Mouse (Mus musculus) splenic B cell, adult 2 months (primary cell): ENCODE measurements around the gene Eml4.

Source experiments
- DNase-seq: peaks from one replicate; pipeline ENCODE4 v3.0.0-alpha.2; 2011; ENCODE audit warnings: low read depth, low spot score
- H3K27me3 ChIP-seq: 2 replicates; pipeline ENCODE4 v1.6.1; 2012; ENCODE audit warnings: mild to moderate bottlenecking, low read length, moderate library complexity, mixed read lengths; ENCODE audit not compliant: control insufficient read depth, poor library complexity, insufficient read depth, severe bottlenecking
- H3K36me3 ChIP-seq: 2 replicates; pipeline ENCODE4 v1.6.1; 2012; ENCODE audit warnings: mild to moderate bottlenecking, low read length, moderate library complexity, mixed read lengths; ENCODE audit not compliant: control insufficient read depth, poor library complexity, insufficient read depth, severe bottlenecking

Eml4 gene

GRCm38 (mm10) chr17:83360796-83361566, 10.2 kb downstream of the Eml4 start:
- Histone ChIP-seq H3K36me3 (no peaks in the 10 kb centered on the region), H3K27me3 (no peaks in the 10 kb centered on the region)
- DNase-seq, result no peak

DNA sequence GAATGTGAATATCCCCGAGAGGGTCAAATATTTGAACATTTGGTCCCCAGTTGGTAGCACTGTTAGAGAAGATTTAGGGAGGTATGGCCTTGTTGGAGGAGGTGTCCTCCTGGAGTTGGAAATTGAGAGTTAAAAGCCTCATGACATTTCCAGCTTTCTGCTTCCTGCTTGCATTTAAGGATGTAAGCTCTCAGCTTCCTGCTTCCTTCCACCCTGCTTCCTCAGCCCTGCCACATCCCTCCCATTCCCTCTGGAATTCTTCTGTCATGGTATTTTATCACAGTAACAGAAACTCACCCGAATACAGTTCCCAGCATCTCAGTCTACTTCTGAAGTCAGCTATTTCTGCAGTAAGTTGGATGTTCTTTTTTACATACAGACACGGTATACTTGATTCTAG, 12.3 kb downstream of the Eml4 start:
- DNase-seq, result no peak
- no peaks in the 10 kb centered on the region for H3K27me3 ChIP-seq
- H3K36me3 ChIP-seq, result no peaks in the 10 kb centered on the region

GRCm38 (mm10) chr17:83364296-83364695, 13.6 kb downstream of the Eml4 start:
- no peaks in the 10 kb centered on the region for H3K36me3 ChIP-seq
- no peaks in the 10 kb centered on the region for H3K27me3 ChIP-seq
- DNase-seq, result no peak

DNA sequence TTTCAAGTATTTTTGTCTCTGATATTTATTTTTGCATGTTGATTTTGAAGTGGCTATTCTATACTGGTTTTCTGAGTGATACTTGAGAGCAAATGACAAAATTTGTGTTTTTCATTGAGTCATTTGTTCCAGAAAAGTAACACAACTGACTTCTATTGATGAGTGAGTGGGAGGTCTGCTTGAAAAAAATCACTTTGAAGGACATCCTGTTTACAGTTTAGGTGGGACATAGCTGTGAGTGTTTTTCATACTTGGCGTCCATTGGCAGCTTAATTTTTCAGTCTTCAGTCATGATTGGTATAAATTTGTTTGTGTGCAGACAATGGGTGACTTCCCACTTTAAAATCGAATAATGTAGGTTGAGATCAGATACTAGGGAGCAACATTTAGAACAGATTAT, 14.4 kb downstream of the Eml4 start:
- DNase-seq, result no peak
- Histone ChIP-seq H3K36me3 (no peaks in the 10 kb centered on the region), H3K27me3 (no peaks in the 10 kb centered on the region)

DNA sequence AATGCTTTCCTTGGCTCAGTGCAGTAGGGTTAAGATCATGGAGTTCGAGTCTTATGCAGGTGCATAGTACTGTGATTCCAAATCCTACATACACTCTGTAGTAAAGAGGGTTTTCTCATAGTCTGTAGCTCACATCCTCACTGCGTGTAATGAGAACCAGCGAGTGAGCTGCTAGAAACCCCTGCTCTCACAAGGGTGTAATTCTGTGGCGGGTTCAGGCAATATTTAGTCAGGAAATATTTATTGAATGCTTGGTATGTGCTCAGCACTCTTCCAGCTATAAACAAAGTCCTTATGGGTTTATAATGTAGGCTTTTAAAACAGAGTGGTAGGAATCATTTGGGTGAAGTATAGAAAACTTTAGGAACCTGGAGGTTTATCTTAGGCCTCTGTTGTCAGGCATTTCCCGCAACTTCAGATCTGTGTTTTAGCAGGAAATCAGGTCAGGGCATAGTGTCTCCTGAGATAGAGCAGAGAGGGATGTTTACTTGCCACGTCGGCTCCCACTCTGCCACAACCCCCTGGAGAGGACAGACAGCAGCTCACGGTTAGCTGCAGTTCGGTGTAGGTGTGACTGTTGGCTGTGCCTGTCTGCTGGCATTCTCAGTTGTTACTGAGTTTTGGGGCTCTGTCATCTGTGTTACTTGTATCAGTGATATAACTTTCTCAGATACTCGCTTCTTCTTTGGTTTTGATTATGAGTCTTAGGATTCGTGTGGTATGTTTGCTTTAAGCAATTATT, 15.1 kb downstream of the Eml4 start:
- Histone ChIP-seq H3K27me3 (no peaks in the 10 kb centered on the region), H3K36me3 (no peaks in the 10 kb centered on the region)
- no peak for DNase-seq

DNA sequence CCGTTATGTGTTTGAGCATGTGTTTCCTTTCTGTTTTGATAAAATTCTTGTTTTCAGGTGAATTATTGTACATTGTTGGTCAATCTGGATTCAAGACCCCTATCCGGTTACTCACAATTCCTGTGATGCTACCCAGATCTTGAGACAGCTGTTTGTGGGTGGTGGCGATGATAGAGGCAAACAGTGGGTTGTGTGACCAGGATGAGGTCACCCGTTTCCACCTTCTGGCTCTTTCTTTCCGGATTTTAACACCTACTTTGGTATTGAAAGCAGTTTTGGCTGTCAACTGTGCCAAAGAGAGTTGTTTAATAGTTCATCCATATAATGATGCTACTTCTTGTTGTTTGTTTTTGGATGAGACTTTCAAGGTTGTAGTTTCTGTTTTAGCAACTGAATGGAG, 16.7 kb downstream of the Eml4 start:
- DNase-seq, result no peak
- no peaks in the 10 kb centered on the region for H3K27me3 ChIP-seq

DNA sequence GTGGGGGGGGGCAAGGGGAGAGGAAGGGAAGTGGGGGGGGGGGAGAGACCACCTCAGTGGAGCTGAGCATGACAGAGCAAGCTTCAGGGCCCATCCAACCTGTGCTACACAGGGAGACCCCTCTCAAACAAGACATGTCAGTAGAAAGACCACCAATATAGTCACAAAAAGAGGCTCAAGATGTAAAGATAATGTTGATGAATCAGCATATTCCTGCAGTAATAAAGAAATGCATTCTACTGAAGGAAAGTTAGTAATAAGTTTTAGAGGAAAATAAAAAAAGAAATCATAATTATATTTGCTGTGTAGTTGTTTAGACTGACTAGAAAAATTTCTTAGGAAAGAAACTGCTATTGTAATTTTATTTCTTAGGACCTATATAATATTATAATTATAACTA, 23.4 kb downstream of the Eml4 start:
- DNase-seq, result no peak

More for the DNA sequence above, 16.7 kb downstream of the Eml4 start:
- no peaks in the 10 kb centered on the region for H3K36me3 ChIP-seq

DNA sequence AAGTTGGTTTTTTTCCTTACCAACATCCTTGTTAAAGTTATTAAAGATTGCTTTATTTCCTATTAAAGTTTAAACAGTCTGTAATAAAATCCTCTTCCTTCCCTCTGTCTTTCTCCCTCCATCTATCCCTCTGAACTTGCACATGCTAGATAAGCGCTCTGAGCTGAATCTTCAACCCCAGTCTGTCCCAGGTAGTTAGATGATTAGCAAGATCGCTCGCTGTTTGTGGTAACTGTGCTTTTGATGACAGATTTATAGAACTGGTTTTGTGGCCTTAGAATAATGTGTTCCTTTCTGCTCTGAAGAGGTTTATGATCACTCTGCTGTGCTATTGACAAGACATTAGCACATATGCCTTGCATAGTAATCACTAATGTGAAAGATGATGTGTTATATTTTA, 25.1 kb downstream of the Eml4 start:
- no peak for DNase-seq
- H3K27me3 ChIP-seq, result no peaks in the 10 kb centered on the region

More for the DNA sequence above, 23.4 kb downstream of the Eml4 start:
- Histone ChIP-seq H3K27me3 (no peaks in the 10 kb centered on the region), H3K36me3 (no peaks in the 10 kb centered on the region)

GRCm38 (mm10) chr17:83376801-83377200, 26.1 kb downstream of the Eml4 start:
- no peak for DNase-seq

More for the DNA sequence above, 25.1 kb downstream of the Eml4 start:
- H3K36me3 ChIP-seq, result no peaks in the 10 kb centered on the region

DNA sequence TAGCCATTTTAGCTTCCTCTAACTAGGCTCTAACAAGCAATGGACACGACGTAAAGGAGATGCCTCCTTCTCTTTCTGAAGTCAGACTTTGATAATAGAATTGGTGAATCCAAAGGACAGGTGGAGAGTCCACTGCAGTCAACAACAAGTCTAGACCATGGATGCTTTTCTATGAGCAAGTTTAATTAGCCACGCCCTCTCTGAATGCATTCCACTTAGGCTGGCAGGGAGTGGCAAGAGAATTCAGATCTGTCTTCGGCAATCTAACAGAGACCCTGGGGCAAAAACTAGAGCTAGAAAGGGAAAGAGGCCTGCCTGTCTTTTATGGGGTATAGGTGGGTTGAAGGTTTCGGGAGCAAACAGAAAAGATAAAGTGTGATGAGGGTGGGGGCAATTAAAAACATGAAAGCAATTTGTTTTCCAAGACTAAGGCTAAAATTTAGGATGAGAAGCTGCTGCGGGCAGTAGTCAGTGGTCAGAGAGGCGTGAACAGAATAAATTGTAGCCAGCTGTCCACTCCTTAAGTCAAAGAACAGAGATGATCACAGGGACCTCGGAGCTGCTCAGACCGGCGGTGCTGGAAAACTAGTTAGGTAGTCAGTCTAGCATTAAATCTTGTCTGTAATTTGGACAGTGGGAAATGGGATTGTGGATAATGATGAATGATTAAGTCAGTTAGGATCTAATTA, 27.2 kb downstream of the Eml4 start:
- DNase-seq, result no peak
- H3K36me3 ChIP-seq, result no peaks in the 10 kb centered on the region
- H3K27me3 ChIP-seq, result no peaks in the 10 kb centered on the region

More at GRCm38 (mm10) chr17:83376801-83377200, 26.1 kb downstream of the Eml4 start:
- H3K36me3 ChIP-seq, result no peaks in the 10 kb centered on the region
- no peaks in the 10 kb centered on the region for H3K27me3 ChIP-seq

GRCm38 (mm10) chr17:83378444-83378762, 27.7 kb downstream of the Eml4 start:
- Histone ChIP-seq H3K36me3 (no peaks in the 10 kb centered on the region), H3K27me3 (no peaks in the 10 kb centered on the region)
- DNase-seq, result no peak

GRCm38 (mm10) chr17:83379366-83379765, 28.6 kb downstream of the Eml4 start:
- DNase-seq, result peak; percentile 30
- no peaks in the 10 kb centered on the region for H3K27me3 ChIP-seq
- H3K36me3 ChIP-seq, result no peaks in the 10 kb centered on the region

GRCm38 (mm10) chr17:83379791-83380190, 29.1 kb downstream of the Eml4 start:
- no peaks in the 10 kb centered on the region for H3K36me3 ChIP-seq
- H3K27me3 ChIP-seq, result no peaks in the 10 kb centered on the region
- no peak for DNase-seq

GRCm38 (mm10) chr17:83382752-83383151, 32.0 kb downstream of the Eml4 start:
- Histone ChIP-seq H3K36me3 (no peaks in the 10 kb centered on the region), H3K27me3 (no peaks in the 10 kb centered on the region)
- no peak for DNase-seq

DNA sequence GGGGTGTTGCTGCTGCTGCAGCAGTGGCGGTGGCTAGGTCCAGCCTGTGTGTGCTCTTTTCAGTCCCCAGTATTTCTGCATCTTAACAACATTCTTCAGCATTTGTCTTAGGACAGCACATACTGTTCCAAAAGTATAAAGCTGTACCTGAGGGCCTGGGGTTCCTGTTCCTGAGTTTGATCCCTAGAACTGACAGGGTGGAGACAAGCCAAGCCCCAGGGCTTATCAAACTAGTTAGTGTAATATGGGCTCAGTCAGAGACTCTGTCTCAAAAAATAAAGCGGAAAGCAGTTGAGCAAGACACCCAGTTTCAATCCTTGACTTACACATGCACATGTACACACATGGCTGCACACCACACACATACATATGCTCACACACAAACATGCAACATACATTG, 34.2 kb downstream of the Eml4 start:
- no peak for DNase-seq
- H3K36me3 ChIP-seq, result no peaks in the 10 kb centered on the region

More for the DNA sequence above, 34.2 kb downstream of the Eml4 start:
- H3K27me3 ChIP-seq, result no peaks in the 10 kb centered on the region
